Mouse (Mus musculus) midbrain, postnatal 0 days (tissue): ENCODE data around the gene Gpr1. TPM values are rescaled to one million over a fixed set of nuclear protein-coding genes. Genes with fewer than 3 reads are reported as not detected.

Source experiments
- ATAC-seq: fragments of 200-750 bp; cut with Nextera tagmentation; 2 replicates; pipeline ENCODE4 v1.8.0; 2017; ENCODE audit warnings: moderate number of reproducible peaks, mild to moderate bottlenecking, moderate TSS enrichment, moderate library complexity; ENCODE audit not compliant: low FRiP score
- DNase-seq: peaks from one replicate; pipeline ENCODE4 v3.0.0-alpha.2; 2015; ENCODE audit warnings: low spot score
- H3K27ac ChIP-seq: fragments of 300-500 bp; sonication (generic); 2 replicates; pipeline ENCODE4 v1.5.1; 2014; ENCODE audit warnings: low read depth, mild to moderate bottlenecking, low read length, mixed read lengths
- H3K27me3 ChIP-seq: fragments of 300-500 bp; sonication (generic); 2 replicates; pipeline ENCODE4 v1.6.1; 2014; ENCODE audit warnings: low read length, control low read depth, mixed read lengths; ENCODE audit not compliant: insufficient read depth
- H3K36me3 ChIP-seq: fragments of 300-500 bp; sonication (generic); 2 replicates; pipeline ENCODE4 v1.6.1; 2014; ENCODE audit warnings: low read length, control low read depth, mixed read lengths; ENCODE audit not compliant: insufficient read depth
- H3K4me1 ChIP-seq: fragments of 300-500 bp; sonication (generic); 2 replicates; pipeline ENCODE4 v1.6.1; 2014; ENCODE audit warnings: mild to moderate bottlenecking, control low read depth, antibody characterized with exemption, low read length, mixed read lengths; ENCODE audit not compliant: insufficient read depth
- H3K4me2 ChIP-seq: fragments of 300-500 bp; sonication (generic); 2 replicates; pipeline ENCODE4 v1.6.1; 2014; ENCODE audit warnings: low read depth, mild to moderate bottlenecking, low read length, mixed read lengths; ENCODE audit not compliant: poor library complexity, severe bottlenecking
- H3K4me3 ChIP-seq: fragments of 300-500 bp; sonication (generic); 2 replicates; pipeline ENCODE4 v1.5.1; 2014; ENCODE audit warnings: low read depth, mild to moderate bottlenecking, low read length, moderate library complexity
- H3K9ac ChIP-seq: fragments of 300-500 bp; sonication (generic); replicated peaks from 2 replicates; pipeline ENCODE4 v1.6.1; 2014; ENCODE audit warnings: mild to moderate bottlenecking, low read length, moderate library complexity, mixed read lengths; ENCODE audit not compliant: poor library complexity, severe bottlenecking
- H3K9me3 ChIP-seq: fragments of 300-500 bp; sonication (generic); 2 replicates; pipeline ENCODE4 v1.6.1; 2016; ENCODE audit warnings: low read length, control low read depth
- CTCF ChIP-seq: IDR thresholded peaks from 2 replicates; pipeline ENCODE4 v1.5.1; 2016; ENCODE audit warnings: antibody characterized with exemption, mild to moderate bottlenecking
- WGBS: fragments of 180-500 bp; shearing (Covaris S2); extraction: QIAGEN DNeasy Blood & Tissue Kit; methylation state at CpG from one replicate; pipeline ENCODE4 v1.1.7; 2014; 5-methylcytosine and 5-hydroxymethylcytosine counted together
- polyA plus RNA-seq: library from polyadenylated mRNA; unstranded; fragments of >200 nt; fragmentation: Nextera tagmentation; extraction: Ambion mirVana; gene quantifications from 2 replicates; pipeline ENCODE4 v1.2.1, GENCODE M21; 2015
- total RNA-seq: library from RNA; depleted of rRNA; stranded (reverse); fragments of >200 nt; gene quantifications from 2 replicates; pipeline ENCODE4 v1.2.3, GENCODE M21; 2014

Gpr1 gene
- total and polyA plus RNA-seq, 2 experiments from 2014 or later = 0.16 to 1.2 TPM

- Histone ChIP-seq H3K4me2 (no peak overlapping the region), H3K9ac (no peak overlapping the region), H3K27me3 (no peaks in the 10 kb centered on the region), H3K36me3 (no peaks in the 10 kb centered on the region), H3K9me3 (no peaks in the 10 kb centered on the region), H3K27ac (peak overlapping the region; percentile 73; the same call in 1 of the 2 replicates), H3K4me3 (no peak overlapping the region), H3K4me1 (peaks cover 3% of the 10 kb centered on the region; the same call in 1 of the 2 replicates)
- no peak for DNase-seq
- peak; percentile 44; the same call in 1 of the 2 replicates for ATAC-seq
- TF ChIP-seq CTCF = no peak
- WGBS = 72% methylated on average over 1 of the region's 1 CpGs
Observed at GRCm38 (mm10) chr1:63203471-63203870, 10.9 kb downstream of the Gpr1 start.

- no peak overlapping the region for H3K27ac ChIP-seq
- H3K36me3 ChIP-seq = no peaks in the 10 kb centered on the region
- no peaks in the 10 kb centered on the region for H3K9me3 ChIP-seq
- no peak overlapping the region for H3K4me2 ChIP-seq
- no peaks in the 10 kb centered on the region for H3K27me3 ChIP-seq
- WGBS = 81% methylated on average over 1 of the region's 1 CpGs
- no peak for TF ChIP-seq CTCF
- DNase-seq = no peak
- no peak overlapping the region for H3K9ac ChIP-seq
- H3K4me1 ChIP-seq = peaks cover 3% of the 10 kb centered on the region; the same call in 1 of the 2 replicates
- no peak overlapping the region for H3K4me3 ChIP-seq
- no peak for ATAC-seq
Observed at GRCm38 (mm10) chr1:63201672-63202071, 12.7 kb downstream of the Gpr1 start.

- no peak for ATAC-seq
- no peaks in the 10 kb centered on the region for H3K27me3 ChIP-seq
- TF ChIP-seq CTCF = no peak
Observed at GRCm38 (mm10) chr1:63200322-63200721, 14.0 kb downstream of the Gpr1 start.

GRCm38 (mm10) chr1:63199387-63199786, 15.0 kb downstream of the Gpr1 start:
- DNase-seq (no peak), ATAC-seq (no peak)
- Histone ChIP-seq H3K27ac (no peak overlapping the region), H3K27me3 (no peaks in the 10 kb centered on the region), H3K4me3 (no peak overlapping the region), H3K9ac (no peak overlapping the region), H3K4me2 (no peak overlapping the region), H3K36me3 (no peaks in the 10 kb centered on the region), H3K9me3 (no peaks in the 10 kb centered on the region), H3K4me1 (no peaks in the 10 kb centered on the region)
- no peak for TF ChIP-seq CTCF
- 98% methylated on average over 6 of the region's 6 CpGs for WGBS

More at GRCm38 (mm10) chr1:63200322-63200721, 14.0 kb downstream of the Gpr1 start:
- Histone ChIP-seq H3K9me3 (no peaks in the 10 kb centered on the region), H3K4me1 (peaks cover 3% of the 10 kb centered on the region; the same call in 1 of the 2 replicates), H3K27ac (no peak overlapping the region), H3K9ac (no peak overlapping the region), H3K4me3 (no peak overlapping the region), H3K36me3 (no peaks in the 10 kb centered on the region), H3K4me2 (no peak overlapping the region)
- WGBS = 95% methylated on average over 18 of the region's 18 CpGs
- DNase-seq = no peak

- ATAC-seq = no peak
- Histone ChIP-seq H3K27ac (no peak overlapping the region), H3K36me3 (no peaks in the 10 kb centered on the region), H3K27me3 (no peaks in the 10 kb centered on the region), H3K9ac (no peak overlapping the region), H3K4me1 (no peaks in the 10 kb centered on the region), H3K4me3 (no peak overlapping the region), H3K9me3 (no peaks in the 10 kb centered on the region), H3K4me2 (no peak overlapping the region)
- DNase-seq = no peak
- no peak for TF ChIP-seq CTCF
- WGBS = 68% methylated on average over 5 of the region's 5 CpGs
Observed at GRCm38 (mm10) chr1:63195848-63196512, 18.4 kb downstream of the Gpr1 start.

GRCm38 (mm10) chr1:63192306-63193065, 21.9 kb downstream of the Gpr1 start:
- no peak for TF ChIP-seq CTCF
- ATAC-seq (no peak), DNase-seq (no peak)
- H3K4me1 ChIP-seq = no peaks in the 10 kb centered on the region
- H3K27ac ChIP-seq = no peak overlapping the region
- 91% methylated on average over 11 of the region's 11 CpGs for WGBS
- H3K4me2 ChIP-seq = no peak overlapping the region
- no peak overlapping the region for H3K4me3 ChIP-seq
- no peaks in the 10 kb centered on the region for H3K9me3 ChIP-seq
- H3K27me3 ChIP-seq = no peaks in the 10 kb centered on the region
- H3K36me3 ChIP-seq = no peaks in the 10 kb centered on the region
- no peak overlapping the region for H3K9ac ChIP-seq
